Mouse (Mus musculus): ENCODE data around the gene Satb2.

The Satb2 gene

GRCm38 (mm10) chr1:56973593-56973950 is 4.9 kb downstream of the Satb2 start:
- no peak for DNase-seq (ENCODE audit: low read depth, low spot score)

GRCm38 (mm10) chr1:56972950-56973592 is 5.4 kb downstream of the Satb2 start:
- DNase-seq (ENCODE audit: low read depth, low spot score) = peak; percentile 88

GRCm38 (mm10) chr1:56972251-56972949 is 6.0 kb downstream of the Satb2 start:
- peak; percentile 75 for DNase-seq (ENCODE audit: low read depth, low spot score)

- DNase-seq (ENCODE audit: low read depth, low spot score) = no peak
Observed at GRCm38 (mm10) chr1:56971942-56972250, 6.6 kb downstream of the Satb2 start.

- DNase-seq (ENCODE audit: low read depth, low spot score) = peak; percentile 59
Observed at GRCm38 (mm10) chr1:56971441-56971861, 7.0 kb downstream of the Satb2 start.

- DNase-seq (ENCODE audit: low read depth, low spot score) = peak; percentile 57
Observed at GRCm38 (mm10) chr1:56970740-56971141, 7.7 kb downstream of the Satb2 start.

GRCm38 (mm10) chr1:56969364-56970360 is 8.8 kb downstream of the Satb2 start:
- peak; percentile 55 for DNase-seq (ENCODE audit: low read depth, low spot score)

GRCm38 (mm10) chr1:56965879-56966579 is 12.4 kb downstream of the Satb2 start:
- no peak for DNase-seq (ENCODE audit: low read depth, low spot score)

GRCm38 (mm10) chr1:56964493-56964892 is 14.0 kb downstream of the Satb2 start:
- DNase-seq (ENCODE audit: low read depth, low spot score) = no peak

- no peak for DNase-seq (ENCODE audit: low read depth, low spot score)
Observed at GRCm38 (mm10) chr1:56963291-56963690, 15.2 kb downstream of the Satb2 start.

- DNase-seq (ENCODE audit: low read depth, low spot score) = no peak
Observed at GRCm38 (mm10) chr1:56958996-56959395, 19.5 kb downstream of the Satb2 start.

- no peak for DNase-seq (ENCODE audit: low read depth, low spot score)
Observed at GRCm38 (mm10) chr1:56957942-56958341, 20.5 kb downstream of the Satb2 start.

GRCm38 (mm10) chr1:56956811-56957210 is 21.6 kb downstream of the Satb2 start:
- no peak for DNase-seq (ENCODE audit: low read depth, low spot score)

- no peak for DNase-seq (ENCODE audit: low read depth, low spot score)
Observed at GRCm38 (mm10) chr1:56955739-56956085, 22.7 kb downstream of the Satb2 start.

GRCm38 (mm10) chr1:56955055-56955738 is 23.3 kb downstream of the Satb2 start:
- no peak for DNase-seq (ENCODE audit: low read depth, low spot score)

- no peak for DNase-seq (ENCODE audit: low read depth, low spot score)
Observed at GRCm38 (mm10) chr1:56953538-56953937, 24.9 kb downstream of the Satb2 start.

- no peak for DNase-seq (ENCODE audit: low read depth, low spot score)
Observed at GRCm38 (mm10) chr1:56951980-56952379, 26.5 kb downstream of the Satb2 start.

- DNase-seq (ENCODE audit: low read depth, low spot score) = no peak
Observed at GRCm38 (mm10) chr1:56951525-56951924, 26.9 kb downstream of the Satb2 start.

- DNase-seq (ENCODE audit: low read depth, low spot score) = no peak
Observed at GRCm38 (mm10) chr1:56939432-56939831, 39.0 kb downstream of the Satb2 start.

- DNase-seq (ENCODE audit: low read depth, low spot score) = no peak
Observed at GRCm38 (mm10) chr1:56938432-56938831, 40.0 kb downstream of the Satb2 start.

GRCm38 (mm10) chr1:56936554-56936953 is 41.9 kb downstream of the Satb2 start:
- no peak for DNase-seq (ENCODE audit: low read depth, low spot score)
